Mouse (Mus musculus) left cerebral cortex, adult 6 months (tissue): ENCODE results near the gene Aqp2. TPM values are rescaled to one million over a fixed set of nuclear protein-coding genes. Genes with fewer than 3 reads are reported as not detected.

ENCODE experiments used
- long read RNA-seq, 2 experiments: library from polyadenylated mRNA; unstranded; transcript quantifications; one replicate each; pipeline ENCODE4 v2.0.0; 2019 to 2020
- polyA plus RNA-seq: library from polyadenylated mRNA; unstranded; fragments of <200 nt; fragmentation: Nextera tagmentation; gene quantifications from 2 replicates; pipeline ENCODE4 v1.2.3, GENCODE M21; 2021

The Aqp2 gene
- polyA plus RNA-seq = 0.10 and 0.23 TPM in 2 replicates
- long read RNA-seq, experiment 1, partial matches to known transcripts = 0 of 1 reads
- long read RNA-seq, experiment 1, other reads (novel, unspliced or antisense) = 1 of 1 reads
- long read RNA-seq, experiment 2 = 0 reads

DNA sequence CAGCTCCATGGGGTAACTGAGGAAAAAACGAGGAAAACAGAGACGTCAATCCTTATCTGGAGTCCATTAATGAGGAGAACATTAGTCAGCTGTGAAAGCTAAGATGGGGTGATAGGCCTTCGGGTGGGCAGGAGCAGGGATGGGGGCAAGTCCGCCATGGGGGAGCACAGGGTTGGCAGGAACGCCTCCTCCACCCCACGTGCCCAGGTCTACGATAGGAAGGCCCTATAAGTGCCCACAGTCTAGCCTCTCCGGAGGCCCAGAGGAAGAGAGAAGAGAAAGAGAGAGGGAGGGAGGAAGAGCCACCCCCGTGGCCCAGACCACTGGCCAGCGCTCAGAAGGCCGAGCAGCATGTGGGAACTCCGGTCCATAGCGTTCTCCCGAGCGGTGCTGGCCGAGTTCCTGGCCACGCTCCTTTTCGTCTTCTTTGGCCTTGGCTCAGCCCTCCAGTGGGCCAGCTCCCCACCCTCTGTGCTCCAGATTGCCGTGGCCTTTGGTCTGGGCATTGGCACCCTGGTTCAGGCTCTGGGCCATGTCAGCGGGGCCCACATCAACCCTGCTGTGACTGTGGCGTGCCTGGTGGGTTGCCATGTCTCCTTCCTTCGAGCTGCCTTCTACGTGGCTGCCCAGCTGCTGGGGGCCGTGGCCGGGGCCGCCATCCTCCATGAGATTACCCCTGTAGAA lies at the start of gene Aqp2:
Gene Aqp2 (plus strand): TSS at position 254 of the 684 bp plus-strand sequence.

GRCm38 (mm10) chr15:99590429-99591084 lies 11.7 kb downstream of the Aqp2 start, which contains the start of gene Aqp5:
TSS of gene Aqp5 (plus strand) at chr15:99590782.

GRCm38 (mm10) chr15:99600986-99601822 lies 22.3 kb downstream of the Aqp2 start, which contains the start of gene Aqp6:
TSS of gene Aqp6 (plus strand) at chr15:99601400.

Other genes starting within 250 kb of the Aqp2 start
- 0.59 and 2.3 TPM in 2 replicates for gene Fmnl3, start 208.6 kb upstream of the Aqp2 start, polyA plus RNA-seq
- 159 and 166 TPM in 2 replicates for gene Tmbim6, start 186.2 kb upstream of the Aqp2 start, polyA plus RNA-seq
- 1.0 and 3.0 TPM in 2 replicates for gene Nckap5l, start 121.3 kb upstream of the Aqp2 start, polyA plus RNA-seq
- 6.0 and 8.9 TPM in 2 replicates for gene Bcdin3d, start 104.3 kb upstream of the Aqp2 start, polyA plus RNA-seq
- 202 and 292 TPM in 2 replicates for gene Faim2, start 50.9 kb upstream of the Aqp2 start, polyA plus RNA-seq
- 0.34 and 0.84 TPM in 2 replicates for gene Aqp5, start 11.7 kb downstream of the Aqp2 start, polyA plus RNA-seq
- gene Aqp6, start 22.3 kb downstream of the Aqp2 start, polyA plus RNA-seq = 0.44 TPM in 1 of 2 replicates, not detected in the other
- gene Racgap1, start 72.6 kb downstream of the Aqp2 start, polyA plus RNA-seq = 5.6 and 6.7 TPM in 2 replicates
- 4.1 and 19.7 TPM in 2 replicates for gene Asic1, start 91.3 kb downstream of the Aqp2 start, polyA plus RNA-seq
- gene Smarcd1, start 123.1 kb downstream of the Aqp2 start, polyA plus RNA-seq = 32.2 and 51.0 TPM in 2 replicates
- not detected in 2 replicates for gene Gm17349, start 126.4 kb downstream of the Aqp2 start, polyA plus RNA-seq
- 20.0 and 22.8 TPM in 2 replicates for gene Gpd1, start 138.5 kb downstream of the Aqp2 start, polyA plus RNA-seq
- gene Cox14, start 146.6 kb downstream of the Aqp2 start, polyA plus RNA-seq = 459 and 490 TPM in 2 replicates
- gene Cers5, start 193.8 kb downstream of the Aqp2 start, polyA plus RNA-seq = 38.5 and 47.9 TPM in 2 replicates